Mouse (Mus musculus) cerebral cortex, adult 2 months (tissue): Measurements from ENCODE around the gene Nusap1.

ENCODE experiments used
- WGBS: fragments of 180-500 bp; shearing (Covaris S2); methylation state at CpG from one replicate; pipeline ENCODE4 v1.1.7; 2018; 5-methylcytosine and 5-hydroxymethylcytosine counted together

Nusap1 gene

DNA sequence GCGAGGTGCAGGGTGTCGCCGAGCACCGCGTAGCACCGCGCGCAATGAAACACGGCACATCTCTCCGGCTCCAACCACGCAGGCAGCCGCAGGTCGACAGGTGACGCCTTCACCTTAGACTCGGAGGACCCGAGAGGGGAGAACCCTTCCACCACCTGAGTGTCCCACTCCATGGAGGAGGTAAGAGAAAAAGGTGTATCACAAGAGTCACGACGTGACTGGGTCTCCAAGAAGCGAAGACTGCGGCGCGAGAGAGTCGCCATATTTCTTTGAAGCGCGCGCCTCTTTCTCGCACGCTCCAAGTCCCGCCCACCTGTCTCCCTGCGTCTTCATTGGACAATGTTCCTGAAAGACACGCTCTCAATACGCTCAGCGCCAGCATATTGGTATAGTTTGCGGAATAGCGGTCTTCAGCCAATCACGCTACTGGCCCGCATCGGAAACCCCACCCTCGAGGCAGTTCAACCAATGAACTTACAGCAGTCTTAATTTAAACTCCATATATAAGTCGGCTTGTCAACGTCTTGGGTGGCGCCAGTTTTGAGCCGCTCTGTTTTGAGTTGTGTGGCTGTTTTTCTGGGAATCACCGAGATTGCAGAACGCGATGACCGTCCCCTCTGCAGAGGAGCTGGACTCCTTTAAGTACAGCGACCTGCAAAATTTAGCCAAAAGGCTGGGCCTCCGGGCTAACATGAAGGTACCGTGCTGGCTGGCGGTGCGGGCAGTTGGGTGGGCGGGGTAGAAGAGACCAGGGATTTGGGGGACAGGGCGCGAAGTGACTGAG, at the start of gene Nusap1, which contains the start of gene Oip5:
Gene Nusap1 (plus strand): TSS at position 100 of the 784 bp plus-strand sequence.
Gene Oip5 (minus strand): TSS at position 271 of the 784 bp plus-strand sequence.
- WGBS = under 1% methylated on average over 55 of the region's 55 CpGs

DNA sequence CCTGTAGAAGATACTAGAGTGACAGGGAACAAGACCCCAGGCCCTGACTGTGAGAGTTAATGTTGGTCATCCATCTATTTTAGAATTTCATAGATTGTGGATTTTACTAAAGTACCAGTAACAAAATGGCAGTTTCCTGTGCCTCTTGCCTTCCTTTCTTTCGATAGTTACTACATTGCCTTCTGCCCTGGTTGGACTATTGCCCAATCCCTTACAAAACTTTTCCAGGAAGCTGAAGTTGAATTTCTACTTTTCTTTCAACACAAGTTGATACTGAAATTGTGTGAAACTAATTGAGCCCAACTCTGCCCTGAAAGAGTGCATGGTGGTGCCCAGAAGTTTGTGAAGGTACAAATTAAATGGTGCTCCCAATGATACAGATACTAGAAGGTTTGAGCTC, 45.6 kb upstream of the Nusap1 start:
- 43% methylated on average over 1 of the region's 1 CpGs for WGBS

GRCm38 (mm10) chr2:119581571-119581970, 36.5 kb upstream of the Nusap1 start:
- WGBS = 88% methylated on average over 3 of the region's 3 CpGs

DNA sequence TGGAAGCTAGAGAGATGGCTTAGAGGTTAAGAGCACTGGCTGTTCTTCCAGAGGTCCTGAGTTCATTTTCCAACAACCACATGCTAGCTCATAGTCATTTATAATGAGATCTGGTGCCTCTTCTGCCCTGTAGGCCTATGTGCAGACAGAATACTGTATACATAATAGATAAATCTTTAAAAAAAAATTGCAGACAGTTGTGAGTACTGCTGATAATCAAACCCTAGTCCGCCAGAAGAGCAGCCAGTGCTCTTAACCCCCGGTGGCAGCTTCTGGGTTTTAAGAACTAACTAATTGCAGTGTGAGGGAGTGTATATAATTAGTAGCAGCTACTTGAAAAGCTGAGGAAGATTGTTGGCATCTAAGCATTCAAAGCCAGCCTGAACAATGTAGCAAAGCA, 34.7 kb upstream of the Nusap1 start:
- 47% methylated on average over 2 of the region's 2 CpGs for WGBS

- WGBS = 90% methylated on average over 8 of the region's 8 CpGs
Observed at GRCm38 (mm10) chr2:119584282-119584681, 33.8 kb upstream of the Nusap1 start.

GRCm38 (mm10) chr2:119587383-119587782, 30.7 kb upstream of the Nusap1 start:
- WGBS = 22% methylated on average over 4 of the region's 4 CpGs

- 86% methylated on average over 3 of the region's 3 CpGs for WGBS
Observed at GRCm38 (mm10) chr2:119591247-119591646, 26.9 kb upstream of the Nusap1 start.

- 5% methylated on average over 7 of the region's 7 CpGs for WGBS
Observed at GRCm38 (mm10) chr2:119593765-119594112, 24.4 kb upstream of the Nusap1 start.

GRCm38 (mm10) chr2:119594113-119594981, 23.8 kb upstream of the Nusap1 start:
- under 1% methylated on average over 61 of the region's 61 CpGs for WGBS

DNA sequence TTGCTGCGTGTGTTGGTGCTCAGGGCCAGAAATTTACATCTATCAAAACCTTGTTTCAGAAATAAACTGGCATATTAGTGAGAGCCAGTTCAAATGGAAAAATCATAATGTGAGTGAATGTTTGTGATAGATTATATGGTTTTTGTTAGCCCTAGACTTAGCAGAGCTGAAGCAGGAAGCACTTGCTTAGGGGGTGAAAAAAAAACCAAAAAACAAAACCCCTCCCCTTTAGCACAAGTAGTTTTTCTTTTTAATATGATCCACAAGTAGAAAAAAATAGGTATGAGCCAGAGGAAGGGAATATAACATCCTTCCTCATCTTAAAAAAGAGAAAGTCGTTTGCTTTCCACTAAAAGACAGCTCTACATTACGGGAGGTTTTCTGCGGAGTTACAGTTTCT, 22.8 kb upstream of the Nusap1 start:
- WGBS = 13% methylated on average over 4 of the region's 4 CpGs

DNA sequence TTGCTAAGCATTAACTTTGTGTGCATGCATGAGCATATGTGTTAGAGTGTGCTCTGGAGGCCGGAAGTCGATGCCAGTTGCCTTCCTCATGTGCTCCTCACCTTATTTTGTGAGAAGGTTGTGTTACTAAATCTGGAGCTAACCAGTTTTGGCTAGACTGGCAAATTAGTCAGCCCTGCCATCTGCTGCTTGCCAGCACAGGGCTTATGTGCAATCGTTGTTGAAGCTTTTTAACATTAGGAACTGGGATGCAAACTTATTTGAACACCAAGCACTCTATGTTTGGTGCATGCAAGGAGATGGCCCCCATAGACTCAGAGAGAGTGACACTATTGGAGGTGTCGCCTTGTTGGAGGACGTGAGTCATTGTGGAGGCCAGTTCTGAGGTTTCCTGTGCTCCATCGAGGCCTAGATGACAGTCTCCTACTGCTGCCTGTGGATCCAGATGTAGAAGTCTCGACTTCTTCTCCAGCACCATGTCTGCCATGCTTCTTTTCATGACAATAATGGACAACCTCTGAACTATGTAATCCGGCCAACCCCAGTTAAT, 21.2 kb upstream of the Nusap1 start:
- WGBS = 52% methylated on average over 8 of the region's 8 CpGs

DNA sequence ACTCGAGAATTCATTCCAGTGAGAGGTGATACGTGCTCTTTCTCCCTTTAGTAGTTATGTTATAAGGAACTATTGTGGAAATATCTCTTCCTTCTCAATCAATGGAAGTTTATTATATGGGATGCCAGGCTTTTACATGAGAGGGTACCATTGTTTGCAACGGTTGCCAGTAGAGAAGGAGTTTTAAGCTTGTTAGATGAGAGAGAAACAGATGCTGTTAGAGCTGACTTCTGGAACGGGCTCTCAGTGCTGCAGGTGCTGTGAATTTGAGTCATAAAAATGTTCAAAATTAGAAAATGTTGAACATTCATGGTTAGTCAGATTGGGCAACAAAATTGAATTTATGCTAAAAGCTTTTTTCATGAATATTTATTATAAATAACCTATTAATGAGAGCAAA, 17.1 kb upstream of the Nusap1 start:
- 42% methylated on average over 4 of the region's 4 CpGs for WGBS

DNA sequence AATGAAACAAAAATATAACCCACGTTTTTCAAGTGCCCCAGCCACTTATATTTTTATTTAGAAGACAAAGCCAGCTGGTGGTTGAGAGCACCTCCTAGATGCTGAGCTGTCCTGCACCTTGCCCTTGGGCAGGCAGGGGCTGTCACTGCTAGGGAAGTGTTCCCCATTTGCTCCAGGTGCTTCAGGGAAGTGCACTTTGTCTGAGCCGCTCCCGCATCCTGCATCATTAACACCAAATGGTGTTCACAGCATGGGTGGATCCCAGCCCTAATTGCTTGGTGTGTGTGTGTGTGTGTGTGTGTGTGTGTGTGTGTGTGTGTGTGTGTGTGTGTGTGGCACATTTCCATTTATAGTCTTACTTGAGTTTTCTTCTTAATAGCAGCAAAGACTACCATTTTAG, 16.5 kb upstream of the Nusap1 start:
- WGBS = 42% methylated on average over 3 of the region's 3 CpGs

GRCm38 (mm10) chr2:119602488-119602887, 15.6 kb upstream of the Nusap1 start:
- WGBS = 72% methylated on average over 1 of the region's 1 CpGs

GRCm38 (mm10) chr2:119603909-119604308, 14.2 kb upstream of the Nusap1 start:
- WGBS = 79% methylated on average over 2 of the region's 2 CpGs

GRCm38 (mm10) chr2:119605361-119605973, 12.6 kb upstream of the Nusap1 start:
- WGBS = 86% methylated on average over 6 of the region's 6 CpGs

DNA sequence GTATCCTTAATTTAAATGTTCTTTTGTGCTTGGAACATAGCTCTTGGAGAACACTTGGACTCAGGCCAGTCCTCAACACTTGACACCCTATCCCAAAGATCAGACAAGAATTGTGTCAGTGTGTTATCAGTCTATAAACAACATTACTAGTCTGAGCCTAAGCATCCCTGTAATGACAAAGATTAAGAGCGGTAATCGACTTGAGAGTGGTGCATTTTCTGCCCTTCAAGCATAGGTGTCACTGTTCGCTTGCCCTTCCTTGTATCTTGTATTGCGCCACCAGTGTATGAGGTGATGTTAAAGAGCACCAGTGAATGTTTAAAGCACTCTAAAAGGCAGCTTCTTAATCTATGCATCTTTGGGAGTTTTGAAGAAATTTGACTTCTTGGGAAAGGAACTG, 11.1 kb upstream of the Nusap1 start:
- 89% methylated on average over 4 of the region's 4 CpGs for WGBS

GRCm38 (mm10) chr2:119617841-119618198, 278 bp upstream of the Nusap1 start:
- under 1% methylated on average over 13 of the region's 13 CpGs for WGBS

- WGBS = 5% methylated on average over 6 of the region's 6 CpGs
Observed at GRCm38 (mm10) chr2:119619002-119619401, 904 bp downstream of the Nusap1 start.

DNA sequence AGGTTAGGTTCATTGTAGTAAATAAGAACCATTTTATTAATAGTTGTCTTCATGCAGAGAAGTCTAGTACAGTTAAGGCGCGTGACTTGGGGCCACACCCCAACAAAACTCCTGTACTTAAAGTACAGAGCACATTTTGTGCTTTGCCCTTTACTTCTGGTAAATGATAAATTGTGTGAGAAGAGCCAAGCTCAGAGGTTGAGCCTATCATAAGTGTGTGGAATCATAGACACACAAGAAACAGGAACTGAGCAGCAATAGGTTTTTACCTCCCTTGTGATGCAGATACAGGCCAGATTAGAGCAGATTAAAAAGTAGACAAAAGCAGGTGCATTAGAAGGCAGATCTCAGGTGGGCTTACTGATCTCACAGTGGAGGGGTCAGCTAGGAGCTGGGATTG, 3.2 kb downstream of the Nusap1 start:
- 96% methylated on average over 2 of the region's 2 CpGs for WGBS

- WGBS = 89% methylated on average over 1 of the region's 1 CpGs
Observed at GRCm38 (mm10) chr2:119636781-119637180, 18.7 kb downstream of the Nusap1 start.
